Mouse (Mus musculus) forelimb bud, embryonic 11.5 days (tissue): Measurements from ENCODE around the gene Cdca4.

Source experiments
- DNase-seq: peaks from one replicate; pipeline ENCODE4 v3.0.0-alpha.2; 2012; ENCODE audit warnings: low read depth, low spot score

Gene Cdca4

GRCm38 (mm10) chr12:112799237-112799970 lies 29.8 kb downstream of the Cdca4 start:
- no peak for DNase-seq

DNA sequence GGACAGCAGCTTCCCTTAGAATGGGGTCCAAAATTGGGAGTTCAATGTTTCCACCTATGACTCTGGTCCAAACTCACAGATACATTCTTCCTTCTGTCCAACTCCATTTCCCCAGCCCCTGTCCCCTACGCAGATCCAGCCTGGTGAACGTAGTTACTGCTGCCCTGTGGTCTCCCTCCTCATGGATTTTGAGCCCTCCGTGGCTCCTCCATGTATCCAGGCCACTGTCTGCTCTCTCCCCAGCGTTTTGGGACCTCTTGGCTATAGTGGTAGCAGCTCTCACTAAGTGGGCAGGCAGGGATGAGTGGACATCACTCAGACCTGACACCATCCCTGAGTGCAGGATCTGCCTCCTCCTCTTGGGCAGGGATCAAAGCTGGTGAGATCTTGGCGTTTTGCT lies 30.5 kb downstream of the Cdca4 start:
- no peak for DNase-seq

- no peak for DNase-seq
Measured at GRCm38 (mm10) chr12:112798332-112798681, 30.9 kb downstream of the Cdca4 start.

- no peak for DNase-seq
Measured at GRCm38 (mm10) chr12:112797672-112798331, 31.4 kb downstream of the Cdca4 start.

- DNase-seq, result no peak
Measured at GRCm38 (mm10) chr12:112796551-112797510, 32.4 kb downstream of the Cdca4 start.

DNA sequence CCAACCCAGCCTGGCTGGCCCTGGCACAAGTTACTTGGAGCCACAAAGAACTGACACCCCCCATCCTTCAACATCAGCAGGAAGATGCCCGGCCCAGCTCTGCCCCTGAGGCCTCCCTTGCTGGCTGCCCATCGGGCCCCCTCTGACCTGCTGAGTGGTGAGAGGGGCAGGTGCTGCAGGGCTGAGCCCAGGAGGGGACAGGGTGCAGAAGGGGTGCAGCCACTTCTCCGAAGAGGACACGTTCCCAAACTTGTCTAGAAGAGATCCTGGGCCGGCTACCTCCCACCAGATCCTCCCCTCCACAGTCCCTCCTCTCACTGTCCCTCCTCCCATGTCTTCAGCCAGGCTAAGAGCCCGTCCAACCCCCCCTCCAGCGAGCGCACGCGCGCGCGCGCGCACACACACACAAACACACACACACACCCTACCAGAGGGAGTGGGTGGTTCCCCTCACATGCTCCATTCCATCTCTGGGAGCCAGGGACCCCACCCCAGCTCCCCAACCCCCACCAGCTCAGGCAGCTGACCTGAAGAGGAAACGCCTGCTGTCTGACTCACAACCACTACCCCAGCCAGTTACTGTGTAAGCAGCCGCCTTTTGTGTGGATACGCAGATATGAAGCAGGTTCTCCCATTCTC lies 33.6 kb downstream of the Cdca4 start:
- no peak for DNase-seq

DNA sequence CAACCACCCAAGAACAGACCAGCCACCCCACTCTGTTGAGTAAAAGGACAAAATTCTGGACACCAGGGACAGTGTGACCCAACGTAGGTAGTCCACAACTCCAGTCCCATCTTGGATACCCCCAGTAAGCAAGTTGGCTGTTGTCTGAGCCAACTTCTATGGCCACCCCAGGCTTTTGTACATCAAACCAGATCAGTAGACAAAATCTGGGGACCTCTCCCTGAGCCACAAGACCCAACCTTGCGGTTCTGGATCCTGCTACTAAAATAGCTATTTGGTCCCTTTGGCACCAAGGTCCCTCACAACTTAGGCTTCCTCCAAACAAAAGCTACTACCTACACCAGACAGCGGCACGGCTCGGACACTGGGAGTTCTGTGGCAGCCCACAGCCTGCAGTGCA lies 34.2 kb downstream of the Cdca4 start:
- no peak for DNase-seq

DNA sequence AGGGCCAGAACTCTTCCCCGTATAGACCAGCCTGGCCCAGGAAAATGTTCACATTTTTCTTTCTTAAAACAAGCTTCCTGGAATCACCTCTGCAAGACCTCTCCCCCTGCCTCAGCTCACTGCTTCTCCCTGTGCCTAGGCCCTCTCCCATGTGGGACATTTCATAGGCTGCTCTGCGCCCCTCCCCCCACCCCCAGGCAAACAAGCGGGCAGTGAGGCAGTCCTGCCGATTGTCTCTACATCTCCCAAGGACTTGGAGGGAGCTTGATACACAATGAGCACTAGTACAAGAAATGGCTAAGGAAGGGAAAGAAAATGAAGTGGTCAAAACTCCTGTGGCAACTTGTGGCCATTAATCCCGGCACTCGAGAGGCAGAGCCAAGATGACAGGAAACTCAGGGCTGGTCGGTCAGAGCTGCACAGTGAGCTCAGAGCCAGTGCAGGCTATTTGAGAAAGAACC lies 34.8 kb downstream of the Cdca4 start:
- DNase-seq, result no peak

GRCm38 (mm10) chr12:112793601-112794355 lies 35.4 kb downstream of the Cdca4 start:
- DNase-seq, result no peak

GRCm38 (mm10) chr12:112791026-112791425 lies 38.2 kb downstream of the Cdca4 start:
- DNase-seq, result no peak

- no peak for DNase-seq
Measured at GRCm38 (mm10) chr12:112774481-112774880, 54.7 kb downstream of the Cdca4 start.

DNA sequence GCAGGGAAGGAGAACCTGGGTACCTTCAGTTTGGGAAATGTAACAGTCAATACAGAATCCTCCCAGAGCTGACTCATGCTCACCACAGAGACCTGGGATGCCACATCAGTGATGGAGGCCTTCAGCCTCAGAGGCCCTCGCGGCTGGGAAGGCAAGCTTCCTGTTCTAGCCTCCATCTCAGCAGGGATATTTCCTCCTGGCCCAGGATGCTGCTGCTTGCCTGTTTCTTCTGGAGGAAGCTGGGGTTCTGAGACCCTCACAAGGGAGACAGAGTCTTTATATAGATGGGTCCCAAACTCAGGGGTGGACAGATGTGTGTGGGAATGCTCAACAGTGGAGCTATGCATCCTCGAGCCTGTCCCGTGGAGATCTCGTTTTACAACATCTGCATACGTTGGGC lies 55.2 kb downstream of the Cdca4 start:
- no peak for DNase-seq

- no peak for DNase-seq
Measured at GRCm38 (mm10) chr12:112773366-112773765, 55.9 kb downstream of the Cdca4 start.

- no peak for DNase-seq
Measured at GRCm38 (mm10) chr12:112772306-112772705, 56.9 kb downstream of the Cdca4 start.

DNA sequence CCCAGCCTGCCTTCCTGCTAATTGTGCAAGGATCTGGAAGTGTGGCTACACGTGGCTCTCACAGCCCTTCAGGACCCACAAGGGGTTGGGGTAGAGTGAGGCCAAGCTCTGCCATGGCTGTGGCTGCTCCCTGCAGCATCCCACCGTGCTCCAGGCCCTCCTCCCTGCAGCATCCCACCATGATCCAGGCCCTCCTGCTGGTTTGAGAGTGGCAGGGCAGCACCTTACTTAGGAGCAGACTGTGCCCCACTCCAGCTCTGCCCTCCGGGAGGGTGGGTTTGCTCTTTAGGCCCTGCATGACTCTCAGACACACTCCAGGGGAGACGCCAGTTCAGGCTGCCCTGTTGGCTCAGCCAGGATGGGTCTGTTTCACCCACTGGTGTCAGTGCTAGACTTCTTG lies 58.8 kb downstream of the Cdca4 start:
- no peak for DNase-seq
